Mouse (Mus musculus): Measurements from ENCODE around the gene Arl3. TPM values are rescaled to one million over a fixed set of nuclear protein-coding genes. Genes with fewer than 3 reads are reported as not detected.
A peak's percentile ranks its signal among the peaks of the same experiment; 100 is the strongest.

Gene Arl3
- polyA plus RNA-seq, 1 experiment from 2014 or later: 72.5 TPM

GRCm38 (mm10) chr19:46518828-46519621, 54.0 kb downstream of the Arl3 start:
- peak overlapping the region; percentile 69 for H3K9ac ChIP-seq (ENCODE audit: low read length)
- WGBS: 8% methylated on average over 5 of the region's 5 CpGs

GRCm38 (mm10) chr19:46518352-46518787, 54.6 kb downstream of the Arl3 start:
- H3K9me3 ChIP-seq (ENCODE audit: control insufficient read depth, low read length): no peaks in the 10 kb centered on the region
- H3K27ac ChIP-seq (replicated peaks in 1 of 2; ENCODE audit: control insufficient read depth in 1 of 2, insufficient read depth in 1 of 2, low read depth in 2 of 2, low read length in 2 of 2): peak overlapping the region in 1 of 2 experiments; percentile 50; a peak in 1 of 4 replicates
- H3K36me3 ChIP-seq (ENCODE audit: control insufficient read depth, insufficient read depth, low read length): peaks cover 40% of the 10 kb centered on the region
- H3K4me3 ChIP-seq (ENCODE audit: control insufficient read depth in 1 of 2, insufficient read depth in 1 of 2, low read depth in 1 of 2, low read length in 2 of 2): peak overlapping the region; percentile 2 to 18; a peak in 2 of 4 replicates
- no peaks in the 10 kb centered on the region for H3K27me3 ChIP-seq (ENCODE audit: control insufficient read depth, insufficient read depth, low read length)
- 0% methylated on average over 13 of the region's 13 CpGs for WGBS
- peak overlapping the region; percentile 71 for H3K4me2 ChIP-seq (ENCODE audit: low read length)
- H3K9ac ChIP-seq (ENCODE audit: low read length): peak overlapping the region; percentile 69
- H3K4me1 ChIP-seq (ENCODE audit: control insufficient read depth in 2 of 2, insufficient read depth in 2 of 2, low read length in 2 of 2): peaks cover 22 to 34% of the 10 kb centered on the region in 2 experiments
- peak; percentile 40 for ATAC-seq (ENCODE audit: insufficient number of reproducible peaks, insufficient read depth, low FRiP score, low read depth)

More at GRCm38 (mm10) chr19:46518828-46519621, 54.0 kb downstream of the Arl3 start:
- Histone ChIP-seq H3K4me3 (ENCODE audit: control insufficient read depth in 1 of 2, insufficient read depth in 1 of 2, low read depth in 1 of 2, low read length in 2 of 2) (0 out of 4 replicates have a peak overlapping the region, but pooled peaks of 1 of the 2 experiments have one; percentile 18), H3K27ac (replicated peaks in 1 of 2; ENCODE audit: control insufficient read depth in 1 of 2, insufficient read depth in 1 of 2, low read depth in 2 of 2, low read length in 2 of 2) (peak overlapping the region in 1 of 2 experiments; percentile 50; a peak in 1 of 4 replicates), H3K27me3 (ENCODE audit: control insufficient read depth, insufficient read depth, low read length) (no peaks in the 10 kb centered on the region), H3K36me3 (ENCODE audit: control insufficient read depth, insufficient read depth, low read length) (peaks cover 34% of the 10 kb centered on the region), H3K4me1 (ENCODE audit: control insufficient read depth in 2 of 2, insufficient read depth in 2 of 2, low read length in 2 of 2) (peaks cover 28 to 41% of the 10 kb centered on the region in 2 experiments), H3K4me2 (ENCODE audit: low read length) (peak overlapping the region; percentile 71), H3K9me3 (ENCODE audit: control insufficient read depth, low read length) (no peaks in the 10 kb centered on the region)
- no peak for ATAC-seq (ENCODE audit: insufficient number of reproducible peaks, insufficient read depth, low FRiP score, low read depth)

- H3K9me3 ChIP-seq (ENCODE audit: control insufficient read depth, low read length): no peaks in the 10 kb centered on the region
- H3K27ac ChIP-seq (replicated peaks in 1 of 2; ENCODE audit: control insufficient read depth in 1 of 2, insufficient read depth in 1 of 2, low read depth in 2 of 2, low read length in 2 of 2): peak overlapping the region in 1 of 2 experiments; percentile 38; a peak in 1 of 4 replicates
- H3K27me3 ChIP-seq (ENCODE audit: control insufficient read depth, insufficient read depth, low read length): no peaks in the 10 kb centered on the region
- WGBS: 37% methylated on average over 11 of the region's 14 CpGs
- H3K4me3 ChIP-seq (ENCODE audit: control insufficient read depth in 1 of 2, insufficient read depth in 1 of 2, low read depth in 1 of 2, low read length in 2 of 2): peak overlapping the region in 1 of 2 experiments; percentile 18; a peak in 1 of 4 replicates
- H3K4me1 ChIP-seq (ENCODE audit: control insufficient read depth in 2 of 2, insufficient read depth in 2 of 2, low read length in 2 of 2): peaks cover 16 to 28% of the 10 kb centered on the region in 2 experiments
- H3K9ac ChIP-seq (ENCODE audit: low read length): peak overlapping the region; percentile 69
- peak overlapping the region; percentile 71 for H3K4me2 ChIP-seq (ENCODE audit: low read length)
- peaks cover 46% of the 10 kb centered on the region for H3K36me3 ChIP-seq (ENCODE audit: control insufficient read depth, insufficient read depth, low read length)
- 0 out of 2 replicates have a peak, but pooled peaks have one; percentile 3 for ATAC-seq (ENCODE audit: insufficient number of reproducible peaks, insufficient read depth, low FRiP score, low read depth)
Measured at GRCm38 (mm10) chr19:46517529-46518351, 55.3 kb downstream of the Arl3 start.

- H3K4me3 ChIP-seq (ENCODE audit: control insufficient read depth in 1 of 2, insufficient read depth in 1 of 2, low read depth in 1 of 2, low read length in 2 of 2): no peak overlapping the region
- 62% methylated on average over 3 of the region's 3 CpGs for WGBS
- H3K27ac ChIP-seq (replicated peaks in 1 of 2; ENCODE audit: control insufficient read depth in 1 of 2, insufficient read depth in 1 of 2, low read depth in 2 of 2, low read length in 2 of 2): 0 out of 4 replicates have a peak overlapping the region, but pooled peaks of 1 of the 2 experiments have one; percentile 38
- H3K9me3 ChIP-seq (ENCODE audit: control insufficient read depth, low read length): no peaks in the 10 kb centered on the region
- no peaks in the 10 kb centered on the region for H3K27me3 ChIP-seq (ENCODE audit: control insufficient read depth, insufficient read depth, low read length)
- H3K36me3 ChIP-seq (ENCODE audit: control insufficient read depth, insufficient read depth, low read length): peaks cover 55% of the 10 kb centered on the region
- H3K4me1 ChIP-seq (ENCODE audit: control insufficient read depth in 2 of 2, insufficient read depth in 2 of 2, low read length in 2 of 2): peaks cover 12 to 19% of the 10 kb centered on the region in 2 experiments
- H3K9ac ChIP-seq (ENCODE audit: low read length): no peak overlapping the region
- no peak overlapping the region for H3K4me2 ChIP-seq (ENCODE audit: low read length)
- ATAC-seq (ENCODE audit: insufficient number of reproducible peaks, insufficient read depth, low FRiP score, low read depth): no peak
Measured at GRCm38 (mm10) chr19:46516667-46517528, 56.1 kb downstream of the Arl3 start.

GRCm38 (mm10) chr19:46515287-46515821, 57.6 kb downstream of the Arl3 start:
- H3K9me3 ChIP-seq (ENCODE audit: control insufficient read depth, low read length): no peaks in the 10 kb centered on the region
- no peak overlapping the region for H3K4me3 ChIP-seq (ENCODE audit: control insufficient read depth in 1 of 2, insufficient read depth in 1 of 2, low read depth in 1 of 2, low read length in 2 of 2)
- no peak overlapping the region for H3K4me2 ChIP-seq (ENCODE audit: low read length)
- H3K4me1 ChIP-seq (ENCODE audit: control insufficient read depth in 2 of 2, insufficient read depth in 2 of 2, low read length in 2 of 2): peaks cover 15 to 32% of the 10 kb centered on the region in 2 experiments
- ATAC-seq (ENCODE audit: insufficient number of reproducible peaks, insufficient read depth, low FRiP score, low read depth): no peak
- H3K36me3 ChIP-seq (ENCODE audit: control insufficient read depth, insufficient read depth, low read length): peaks cover 66% of the 10 kb centered on the region
- H3K27me3 ChIP-seq (ENCODE audit: control insufficient read depth, insufficient read depth, low read length): no peaks in the 10 kb centered on the region
- H3K9ac ChIP-seq (ENCODE audit: low read length): no peak overlapping the region
- WGBS: 83% methylated on average over 24 of the region's 24 CpGs
- no peak overlapping the region for H3K27ac ChIP-seq (replicated peaks in 1 of 2; ENCODE audit: control insufficient read depth in 1 of 2, insufficient read depth in 1 of 2, low read depth in 2 of 2, low read length in 2 of 2)

- Histone ChIP-seq H3K4me2 (ENCODE audit: low read length) (no peak overlapping the region), H3K4me3 (ENCODE audit: control insufficient read depth in 1 of 2, insufficient read depth in 1 of 2, low read depth in 1 of 2, low read length in 2 of 2) (no peak overlapping the region), H3K4me1 (ENCODE audit: control insufficient read depth in 2 of 2, insufficient read depth in 2 of 2, low read length in 2 of 2) (peaks cover 19 to 41% of the 10 kb centered on the region in 2 experiments), H3K27ac (replicated peaks in 1 of 2; ENCODE audit: control insufficient read depth in 1 of 2, insufficient read depth in 1 of 2, low read depth in 2 of 2, low read length in 2 of 2) (no peak overlapping the region), H3K27me3 (ENCODE audit: control insufficient read depth, insufficient read depth, low read length) (no peaks in the 10 kb centered on the region), H3K36me3 (ENCODE audit: control insufficient read depth, insufficient read depth, low read length) (peaks cover 74% of the 10 kb centered on the region), H3K9me3 (ENCODE audit: control insufficient read depth, low read length) (no peaks in the 10 kb centered on the region), H3K9ac (ENCODE audit: low read length) (no peak overlapping the region)
- 79% methylated on average over 12 of the region's 12 CpGs for WGBS
- ATAC-seq (ENCODE audit: insufficient number of reproducible peaks, insufficient read depth, low FRiP score, low read depth): no peak
Measured at GRCm38 (mm10) chr19:46514387-46514786, 58.6 kb downstream of the Arl3 start.

Measured in heart, embryonic 14.5 days (tissue).